ENCODE assay signal across 8 mouse cellular contexts in the genomic region with DNA sequence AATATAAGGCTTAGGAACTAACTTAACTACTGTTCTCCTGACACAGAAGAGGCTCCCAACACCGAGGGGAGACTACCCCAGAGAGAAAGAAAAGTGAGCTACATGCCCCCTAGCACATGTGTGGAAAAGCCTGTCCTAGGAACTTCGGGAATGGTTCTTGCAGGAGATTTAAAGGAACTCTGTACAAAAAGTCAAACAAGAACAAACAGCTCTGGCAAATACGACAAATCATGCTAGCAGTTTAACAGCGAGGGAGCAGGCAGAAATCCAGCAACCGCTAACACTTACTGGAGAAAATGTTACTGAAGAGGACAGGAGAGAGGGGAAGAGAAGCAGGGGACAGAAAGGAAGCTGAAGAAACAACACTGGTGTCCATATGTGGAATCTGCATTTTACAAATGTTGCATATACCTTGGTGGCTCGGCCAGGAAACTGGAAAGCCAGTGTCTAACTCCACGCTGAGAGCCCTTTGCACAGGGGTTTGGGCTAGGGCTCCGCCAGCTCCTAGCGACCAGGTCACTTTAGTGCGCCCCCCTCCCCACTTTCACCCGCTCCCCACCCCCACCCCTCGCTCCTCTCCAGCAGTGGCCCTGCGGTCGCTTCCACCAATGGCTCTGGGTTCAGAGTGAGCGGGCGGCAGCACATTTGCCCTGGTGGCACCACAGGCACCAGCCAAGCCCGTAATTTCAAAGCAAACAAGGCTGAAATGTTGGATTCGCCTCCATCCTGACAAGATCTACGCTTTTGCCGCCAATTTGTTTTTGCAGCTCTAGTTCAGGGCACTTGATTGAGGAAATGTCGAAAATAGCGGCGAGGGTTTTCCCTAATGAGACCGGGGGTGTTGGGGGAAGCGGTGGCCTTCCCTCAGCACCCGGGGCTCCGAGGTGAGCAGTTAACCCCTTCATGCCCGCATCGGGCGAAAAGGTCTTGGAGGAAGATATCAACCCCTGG. TPM values are rescaled to one million over a fixed set of nuclear protein-coding genes. Genes with fewer than 3 reads are reported as not detected.
DNase-seq lines count a peak whose midpoint lies in the region; ATAC-seq and TF ChIP-seq lines count a peak whose summit lies in the region.

No protein-coding gene starts in this region.

- no peak overlapping the region for H3K9ac ChIP-seq in lung, postnatal 0 days (replicated peaks; ENCODE audit: low read depth)
- no peak overlapping the region for H3K9ac ChIP-seq in forebrain, embryonic 15.5 days (replicated peaks)
- peak overlapping the region; percentile 22; the same call in 1 of the 2 replicates for H3K9ac ChIP-seq in intestine, postnatal 0 days (ENCODE audit: low read depth, low read length)

- H3K36me3 ChIP-seq in lung, postnatal 0 days (ENCODE audit: insufficient read depth, low read length), result no peaks in the 10 kb centered on the region
- no peaks in the 10 kb centered on the region for H3K36me3 ChIP-seq in forebrain, embryonic 15.5 days
- no peaks in the 10 kb centered on the region for H3K36me3 ChIP-seq in intestine, postnatal 0 days (ENCODE audit: control insufficient read depth, insufficient read depth)
- no peaks in the 10 kb centered on the region for H3K36me3 ChIP-seq in small intestine, adult 2 months (ENCODE audit: control insufficient read depth, insufficient read depth, low read length)

- H3K27ac ChIP-seq in lung, postnatal 0 days (ENCODE audit: low read length), result no peak overlapping the region
- H3K27ac ChIP-seq in forebrain, embryonic 15.5 days (replicated peaks), result no peak overlapping the region
- no peak overlapping the region for H3K27ac ChIP-seq in intestine, postnatal 0 days (ENCODE audit: low read depth, low read length)
- H3K27ac ChIP-seq in small intestine, adult 2 months (ENCODE audit: insufficient read depth, low read depth, low read length), result no peak overlapping the region

- peaks cover 58% of the 10 kb centered on the region for H3K27me3 ChIP-seq in lung, postnatal 0 days (replicated peaks; ENCODE audit: insufficient read depth, low read length)
- H3K27me3 ChIP-seq in forebrain, embryonic 15.5 days, result peaks cover 83% of the 10 kb centered on the region
- H3K27me3 ChIP-seq in intestine, postnatal 0 days (replicated peaks; ENCODE audit: control insufficient read depth, insufficient read depth, low read length), result peaks cover 52% of the 10 kb centered on the region
- peaks cover 33% of the 10 kb centered on the region for H3K27me3 ChIP-seq in small intestine, adult 2 months (ENCODE audit: control insufficient read depth, insufficient read depth, low read length)

- H3K9me3 ChIP-seq in lung, postnatal 0 days (ENCODE audit: low read length), result no peaks in the 10 kb centered on the region
- no peaks in the 10 kb centered on the region for H3K9me3 ChIP-seq in forebrain, embryonic 15.5 days
- no peaks in the 10 kb centered on the region for H3K9me3 ChIP-seq in intestine, postnatal 0 days (ENCODE audit: control insufficient read depth)

- WGBS in lung, postnatal 0 days, result 1% methylated on average over 30 of the region's 30 CpGs
- WGBS in forebrain, embryonic 15.5 days, result under 1% methylated on average over 30 of the region's 30 CpGs
- 2% methylated on average over 30 of the region's 30 CpGs for WGBS in intestine, postnatal 0 days
- WGBS in small intestine, adult 2 months, result 4% methylated on average over 30 of the region's 30 CpGs

- no peak overlapping the region for H3K4me2 ChIP-seq in lung, postnatal 0 days (replicated peaks; ENCODE audit: low read depth, low read length)
- H3K4me2 ChIP-seq in forebrain, embryonic 15.5 days (replicated peaks), result no peak overlapping the region
- H3K4me2 ChIP-seq in intestine, postnatal 0 days (replicated peaks; ENCODE audit: low read depth), result peak overlapping the region; percentile 60

- H3K4me1 ChIP-seq in lung, postnatal 0 days (ENCODE audit: insufficient read depth, low read depth, low read length), result no peaks in the 10 kb centered on the region
- peaks cover 6% of the 10 kb centered on the region for H3K4me1 ChIP-seq in forebrain, embryonic 15.5 days
- H3K4me1 ChIP-seq in intestine, postnatal 0 days (replicated peaks; ENCODE audit: control insufficient read depth, insufficient read depth, low read length), result no peaks in the 10 kb centered on the region
- H3K4me1 ChIP-seq in small intestine, adult 2 months (ENCODE audit: control insufficient read depth, insufficient read depth, insufficient read length, low read length), result no peaks in the 10 kb centered on the region

- no peak for TF ChIP-seq EP300 in lung, postnatal 0 days (IDR thresholded peaks at IDR 0.05)

- no peak for TF ChIP-seq CTCF in lung, postnatal 0 days (IDR thresholded peaks at IDR 0.05)
- no peak for TF ChIP-seq CTCF in intestine, postnatal 0 days (IDR thresholded peaks at IDR 0.05; ENCODE audit: low read depth)
- no peak for TF ChIP-seq CTCF in small intestine, adult 2 months (IDR thresholded peaks at IDR 0.05; ENCODE audit: extremely low read depth, insufficient read length, insufficient replicate concordance, low read depth, low read length)

- no peak for TF ChIP-seq POLR2A in small intestine, adult 2 months (IDR thresholded peaks at IDR 0.05; ENCODE audit: low read depth, low read length)

- peak overlapping the region; percentile 17; the same call in 1 of the 2 replicates for H3K4me3 ChIP-seq in lung, postnatal 0 days (ENCODE audit: low read depth, low read length)
- no peak overlapping the region for H3K4me3 ChIP-seq in forebrain, embryonic 15.5 days
- peak overlapping the region; percentile 25 for H3K4me3 ChIP-seq in intestine, postnatal 0 days (ENCODE audit: low read depth, low read length)
- H3K4me3 ChIP-seq in small intestine, adult 2 months (ENCODE audit: low read depth, low read length), result peak overlapping the region; percentile 22

- DNase-seq in lung, postnatal 0 days (ENCODE audit: low spot score), result peak; percentile 15
- DNase-seq in lung, postnatal 25 days (ENCODE audit: low spot score), result no peak
- no peak for DNase-seq in yolk sac, embryonic 10.5 days (ENCODE audit: low spot score)
- DNase-seq in frontal cortex, postnatal 14 days (ENCODE audit: low spot score in 2 of 2), result no peak

- no peak for ATAC-seq in lung, postnatal 0 days
- ATAC-seq in forebrain, embryonic 15.5 days (replicated peaks), result peak; percentile 32; the same call in 1 of the 2 replicates
- ATAC-seq in intestine, postnatal 0 days, result no peak
- no peak for ATAC-seq in erythroblast, adult 5-6 weeks (replicated peaks; ENCODE audit: low FRiP score, poor library complexity, severe bottlenecking)

RNA-seq across cellular contexts. Expression of a gene that starts 8.5 kb away (rescaled TPM):
- 0.12 and 0.14 TPM in 2 replicates for polyA plus RNA-seq in lung, postnatal 0 days (2015; fragmentation: Nextera tagmentation; extraction: Ambion mirVana)
- polyA plus RNA-seq in forebrain, embryonic 15.5 days (2015; fragmentation: Nextera tagmentation; extraction: Ambion mirVana), result not detected in 2 replicates
- polyA plus RNA-seq in intestine, postnatal 0 days (2015; fragmentation: Nextera tagmentation; extraction: Ambion mirVana), result 3.5 and 3.9 TPM in 2 replicates
- polyA plus RNA-seq in small intestine, adult 2 months (2012; rRNA removed), result 5.5 and 6.5 TPM in 2 replicates
- total RNA-seq in erythroblast, adult 5-6 weeks (2015; ENCODE audit: low replicate concordance), result not detected in 2 replicates
- total RNA-seq in erythroblast, adult 5-6 weeks (2017; ENCODE audit: low replicate concordance), result 0.28 TPM in 1 of 2 replicates, not detected in the other
